Mouse (Mus musculus): ENCODE results near the gene Vmn2r93. TPM values are rescaled to one million over a fixed set of nuclear protein-coding genes. Genes with fewer than 3 reads are reported as not detected.

Vmn2r93 gene
- polyA plus RNA-seq (2015; fragmentation: Nextera tagmentation; extraction: Ambion mirVana): not detected in 2 replicates

- no peaks in the 10 kb centered on the region for H3K9me3 ChIP-seq (replicated peaks)
- no peak within 1 kb of the TSS for H3K4me3 ChIP-seq (replicated peaks)
- ATAC-seq (ENCODE audit: insufficient read depth): no peak
- no peaks in the 10 kb centered on the region for H3K36me3 ChIP-seq (replicated peaks)
- no peak within 1 kb of the TSS for H3K4me2 ChIP-seq
- WGBS (ENCODE audit: insufficient replicate concordance): 18% methylated on average over 1 of the region's 1 CpGs
- no peaks in the 10 kb centered on the region for H3K27me3 ChIP-seq
- no peak within 1 kb of the TSS for H3K27ac ChIP-seq (replicated peaks)
- no peak within 1 kb of the TSS for H3K9ac ChIP-seq
- no peaks in the 10 kb centered on the region for H3K4me1 ChIP-seq (replicated peaks)
Measured at GRCm38 (mm10) chr17:18297799-18298198, at the start of gene Vmn2r93. Vmn2r93 (plus strand) TSS chr17:18298099.

DNA sequence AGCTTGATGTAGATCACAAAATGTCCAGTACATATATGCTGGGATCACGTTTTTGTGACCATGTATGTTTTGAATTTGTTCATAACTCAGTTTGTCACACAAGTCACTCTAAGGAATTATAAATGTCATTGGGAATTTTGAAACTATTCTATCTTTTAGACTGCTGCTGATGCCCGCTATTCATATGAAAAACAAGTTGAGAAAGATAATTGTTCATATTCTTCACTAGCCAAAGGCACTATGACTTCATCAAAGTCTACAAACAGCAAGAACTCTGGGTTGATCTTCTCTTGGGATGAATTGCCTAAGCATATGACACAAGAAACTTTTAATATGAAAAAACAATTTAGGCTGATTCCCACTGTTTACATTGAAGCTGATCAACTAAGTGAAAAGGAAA, 20.2 kb upstream of the Vmn2r93 start, which contains the start of gene Vmn2r94:
Gene Vmn2r94 (minus strand): TSS at position 101 of the 400 bp plus-strand sequence.
- ATAC-seq (ENCODE audit: insufficient read depth): no peak
- Histone ChIP-seq H3K9ac (no peak within 1 kb of the TSS), H3K27me3 (no peaks in the 10 kb centered on the region), H3K27ac (replicated peaks) (no peak within 1 kb of the TSS), H3K4me1 (replicated peaks) (no peaks in the 10 kb centered on the region), H3K4me3 (replicated peaks) (no peak within 1 kb of the TSS), H3K36me3 (replicated peaks) (no peaks in the 10 kb centered on the region), H3K9me3 (replicated peaks) (no peaks in the 10 kb centered on the region), H3K4me2 (no peak within 1 kb of the TSS)
- 45% methylated on average over 2 of the region's 2 CpGs for WGBS (ENCODE audit: insufficient replicate concordance)

- Histone ChIP-seq H3K4me1 (replicated peaks) (no peaks in the 10 kb centered on the region), H3K36me3 (replicated peaks) (no peaks in the 10 kb centered on the region), H3K27ac (replicated peaks) (no peak overlapping the region), H3K4me3 (replicated peaks) (no peak overlapping the region), H3K4me2 (no peak overlapping the region), H3K27me3 (no peaks in the 10 kb centered on the region), H3K9ac (no peak overlapping the region), H3K9me3 (replicated peaks) (no peaks in the 10 kb centered on the region)
- WGBS (ENCODE audit: insufficient replicate concordance): 68% methylated on average over 2 of the region's 2 CpGs
- ATAC-seq (ENCODE audit: insufficient read depth): no peak
Measured at GRCm38 (mm10) chr17:18323031-18323430, 25.1 kb downstream of the Vmn2r93 start.

DNA sequence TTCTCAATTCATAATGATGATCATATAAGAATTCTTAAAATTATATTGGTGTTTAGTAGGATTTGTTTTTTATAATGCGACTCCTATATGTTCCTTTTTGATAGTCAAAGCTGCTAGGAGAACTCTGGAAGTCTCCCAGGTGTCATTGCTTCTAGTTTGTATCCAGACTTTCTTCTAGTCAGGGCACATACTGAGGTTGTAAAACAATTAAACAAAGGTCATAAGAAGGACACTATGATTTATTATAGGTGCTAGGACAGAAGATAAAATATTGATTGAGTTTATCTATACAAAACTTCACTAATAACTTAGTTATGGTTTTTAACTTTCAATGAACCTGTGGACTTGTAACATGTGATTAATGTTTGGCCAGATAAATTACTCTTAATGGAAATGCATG, 62.1 kb downstream of the Vmn2r93 start:
- 45% methylated on average over 1 of the region's 1 CpGs for WGBS (ENCODE audit: insufficient replicate concordance)
- H3K4me1 ChIP-seq (replicated peaks): no peaks in the 10 kb centered on the region
- no peak for ATAC-seq (ENCODE audit: insufficient read depth)

GRCm38 (mm10) chr17:18360602-18361001, 62.7 kb downstream of the Vmn2r93 start:
- Histone ChIP-seq H3K4me1 (replicated peaks) (no peaks in the 10 kb centered on the region), H3K9me3 (replicated peaks) (no peaks in the 10 kb centered on the region), H3K36me3 (replicated peaks) (no peaks in the 10 kb centered on the region), H3K27me3 (no peaks in the 10 kb centered on the region), H3K4me3 (replicated peaks) (no peak overlapping the region), H3K27ac (replicated peaks) (no peak overlapping the region), H3K9ac (no peak overlapping the region), H3K4me2 (no peak overlapping the region)
- WGBS (ENCODE audit: insufficient replicate concordance): 28% methylated on average over 3 of the region's 3 CpGs
- no peak for ATAC-seq (ENCODE audit: insufficient read depth)

More for the DNA sequence above, 62.1 kb downstream of the Vmn2r93 start:
- H3K9me3 ChIP-seq (replicated peaks): no peaks in the 10 kb centered on the region
- H3K4me3 ChIP-seq (replicated peaks): no peak overlapping the region
- H3K4me2 ChIP-seq: no peak overlapping the region
- H3K27me3 ChIP-seq: no peaks in the 10 kb centered on the region
- no peak overlapping the region for H3K27ac ChIP-seq (replicated peaks)
- H3K36me3 ChIP-seq (replicated peaks): no peaks in the 10 kb centered on the region
- H3K9ac ChIP-seq: no peak overlapping the region

Other genes starting within 250 kb of the Vmn2r93 start
- gene Vmn2r124, start 248.7 kb upstream of the Vmn2r93 start, polyA plus RNA-seq (2015; fragmentation: Nextera tagmentation; extraction: Ambion mirVana): not detected in 2 replicates
- not detected in 2 replicates for gene Vmn2r91, start 213.1 kb upstream of the Vmn2r93 start, polyA plus RNA-seq (2015; fragmentation: Nextera tagmentation; extraction: Ambion mirVana)
- gene Vmn2r92, start 146.2 kb upstream of the Vmn2r93 start, polyA plus RNA-seq (2015; fragmentation: Nextera tagmentation; extraction: Ambion mirVana): not detected in 2 replicates
- gene Vmn2r94, start 20.3 kb upstream of the Vmn2r93 start, polyA plus RNA-seq (2015; fragmentation: Nextera tagmentation; extraction: Ambion mirVana): not detected in 2 replicates
- gene Vmn2r95, start 126.0 kb downstream of the Vmn2r93 start, polyA plus RNA-seq (2015; fragmentation: Nextera tagmentation; extraction: Ambion mirVana): not detected in 2 replicates